Mouse (Mus musculus) effector memory CD4-positive, alpha-beta T cell, adult 7 months (primary cell): ENCODE results near the gene Elk1. TPM values are rescaled to one million over a fixed set of nuclear protein-coding genes. Genes with fewer than 3 reads are reported as not detected.

Experiments used
- polyA plus RNA-seq: library from polyadenylated mRNA; unstranded; fragments of 100-300 nt; shearing (Covaris generic); gene quantifications from one replicate; pipeline ENCODE4 v1.2.1, GENCODE M21; 2017

The Elk1 gene
- polyA plus RNA-seq = 6.1 TPM

GRCm38 (mm10) chrX:20950191-20950880 lies at the start of gene Elk1:
Gene Elk1 (minus strand): TSS chrX:20950608.

GRCm38 (mm10) chrX:20961477-20962378 lies 11.3 kb upstream of the Elk1 start, which contains the start of gene Uxt:
Gene Uxt (minus strand): TSS chrX:20962017.

GRCm38 (mm10) chrX:20931364-20931763 lies 19.0 kb downstream of the Elk1 start, which contains the start of gene Cfp:
Gene Cfp (minus strand): TSS chrX:20931555.

GRCm38 (mm10) chrX:20920844-20921364 lies 29.5 kb downstream of the Elk1 start, which contains the start of gene Syn1:
Gene Syn1 (minus strand): TSS chrX:20921004.

Other genes with a start within 250 kb of the Elk1 start
- 12.1 TPM for gene Usp11, start 246.7 kb downstream of the Elk1 start, polyA plus RNA-seq
- gene Araf, start 152.8 kb downstream of the Elk1 start, polyA plus RNA-seq = 161 TPM
- 0.62 TPM for gene Timp1, start 80.4 kb downstream of the Elk1 start, polyA plus RNA-seq
- 0.62 TPM for gene Syn1, start 29.6 kb downstream of the Elk1 start, polyA plus RNA-seq
- gene Cfp, start 19.1 kb downstream of the Elk1 start, polyA plus RNA-seq = 1.4 TPM
- gene Uxt, start 11.4 kb upstream of the Elk1 start, polyA plus RNA-seq = 51.5 TPM
- 12.9 TPM for gene Zfp182, start 111.7 kb upstream of the Elk1 start, polyA plus RNA-seq
- not detected for gene Spaca5, start 117.8 kb upstream of the Elk1 start, polyA plus RNA-seq
- 1.2 TPM for gene Zfp300, start 138.9 kb upstream of the Elk1 start, polyA plus RNA-seq
- gene Ssxa1, start 165.2 kb upstream of the Elk1 start, polyA plus RNA-seq = not detected
- gene Gm21876, start 225.0 kb upstream of the Elk1 start, polyA plus RNA-seq = not detected